Mouse (Mus musculus) neutrophil, adult 5-6 weeks (primary cell): ENCODE measurements around the gene Ubxn2a. TPM values are rescaled to one million over a fixed set of nuclear protein-coding genes. Genes with fewer than 3 reads are reported as not detected.

Experiments used
- ATAC-seq: fragments of 151-379, 151-347 bp; 2 replicates; pipeline ENCODE4 v1.8.0; 2017; ENCODE audit warnings: mild to moderate bottlenecking, moderate TSS enrichment; ENCODE audit not compliant: insufficient number of reproducible peaks, poor library complexity, low FRiP score, severe bottlenecking; ENCODE audit errors: extremely low read depth
- total RNA-seq: library from RNA; stranded (forward); fragments of 200-1000 nt; gene quantifications from 2 replicates; pipeline ENCODE4 v1.2.3, GENCODE M21; 2017

Gene Ubxn2a
- total RNA-seq, 1 experiment from 2014 or later: 47.3 TPM

DNA sequence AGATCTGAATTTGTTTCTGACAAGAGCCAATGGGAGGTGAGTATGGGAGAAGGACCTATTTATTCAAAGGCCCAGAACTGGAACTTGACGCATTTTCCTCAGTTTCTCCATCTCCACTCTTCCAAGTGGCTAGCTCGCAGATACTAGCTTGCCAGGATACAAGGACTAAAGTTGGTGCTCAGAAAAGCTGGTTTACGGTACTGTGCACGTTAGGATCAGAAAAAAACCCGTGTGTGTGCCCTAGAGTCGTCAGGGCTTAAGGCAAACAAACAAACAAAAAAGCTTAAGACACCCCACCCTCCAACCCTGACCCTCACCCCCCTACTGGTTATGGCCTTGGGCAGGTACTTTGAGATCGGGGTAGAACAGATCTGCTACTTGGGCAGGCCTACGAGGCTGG lies 65.0 kb downstream of the Ubxn2a start:
- no peak for ATAC-seq

DNA sequence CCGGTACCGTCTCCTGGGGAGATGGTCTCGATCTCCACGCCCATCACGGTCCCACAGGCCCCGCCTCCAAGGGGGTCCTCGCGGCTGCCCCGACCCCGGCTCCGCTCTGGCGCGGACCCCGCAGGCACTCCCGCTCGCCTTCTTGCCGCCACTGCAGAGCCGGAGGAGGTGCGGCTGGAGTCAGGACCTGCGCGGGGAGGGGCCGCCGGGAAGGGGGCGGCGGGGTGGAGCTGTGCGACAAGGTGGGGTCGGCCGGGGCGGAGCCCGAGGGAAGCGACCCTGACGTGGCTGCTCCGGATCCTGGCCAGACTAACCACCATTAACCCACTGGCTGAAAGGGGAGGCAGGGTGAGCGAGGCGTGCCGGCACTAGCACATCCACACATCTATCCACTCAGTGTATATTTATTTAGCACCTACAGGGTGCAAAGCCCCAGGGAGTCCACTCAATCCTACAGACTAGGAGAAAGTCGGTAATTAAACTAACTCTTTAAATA lies 66.1 kb downstream of the Ubxn2a start, which contains the start of gene Fkbp1b:
Fkbp1b (minus strand) TSS at position 200 of the 496 bp plus-strand sequence.
- ATAC-seq: no peak

DNA sequence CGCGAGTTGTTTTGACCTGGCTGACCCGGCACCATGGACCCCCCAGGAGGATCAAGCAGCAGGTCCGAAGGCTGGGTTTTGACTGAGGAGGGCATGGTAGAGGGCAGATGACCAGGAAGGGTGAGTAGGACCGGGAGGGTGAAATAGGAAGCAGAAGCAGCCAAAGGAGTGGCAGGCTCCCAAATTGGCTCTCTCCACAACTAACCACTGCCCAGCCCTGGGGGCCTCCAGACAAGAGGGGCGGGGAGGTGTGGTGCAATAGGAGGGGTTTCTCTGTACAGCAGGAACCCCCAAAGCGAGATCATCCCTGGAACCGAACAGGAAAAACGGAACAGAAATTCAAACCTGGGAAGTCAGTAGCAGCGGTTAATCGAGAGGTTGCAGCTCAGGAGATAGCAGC lies 66.8 kb downstream of the Ubxn2a start:
- ATAC-seq: no peak

DNA sequence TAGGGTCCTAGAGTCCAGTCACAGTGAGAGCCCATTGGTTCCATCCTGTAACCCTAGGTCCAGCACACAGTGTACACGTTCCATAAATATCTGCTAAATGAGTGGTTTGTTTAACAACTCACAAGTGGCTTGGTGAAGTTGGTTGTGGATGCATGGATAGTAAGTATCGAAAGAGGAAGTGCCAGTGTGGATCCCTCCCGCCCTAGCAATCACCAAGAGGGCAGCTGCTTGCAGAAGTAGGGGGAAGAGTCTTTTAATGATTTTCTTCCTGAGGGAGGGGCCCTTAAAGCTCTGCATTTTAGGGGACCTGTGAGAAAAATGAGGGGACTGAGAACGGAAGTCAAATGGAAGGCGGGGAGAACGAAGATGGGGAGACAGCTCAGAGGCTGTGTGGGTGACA lies 67.5 kb downstream of the Ubxn2a start:
- ATAC-seq: no peak

DNA sequence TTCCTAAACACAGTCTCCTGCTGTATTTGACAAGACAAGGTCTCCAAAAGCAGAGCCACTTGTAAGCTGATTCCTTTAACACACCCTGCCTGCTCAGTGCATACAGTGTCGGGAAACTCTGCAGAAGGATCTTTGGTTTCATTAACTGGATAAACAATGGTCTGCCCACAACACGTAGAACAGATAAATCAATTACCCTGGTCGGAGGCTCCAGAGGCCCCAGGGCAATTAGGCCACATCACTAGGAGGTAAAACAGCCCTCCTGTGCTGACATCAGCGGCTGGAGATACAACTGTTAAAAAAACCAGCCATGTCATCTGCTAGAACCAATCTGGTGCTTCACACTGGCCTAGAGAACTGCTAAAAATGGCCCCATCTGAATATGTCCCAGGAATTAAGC lies 70.5 kb downstream of the Ubxn2a start:
- no peak for ATAC-seq

Other genes starting within 250 kb of the Ubxn2a start
- 0.47 TPM in 1 of 2 replicates, not detected in the other for gene Fam228a, start 169.3 kb downstream of the Ubxn2a start, total RNA-seq
- gene Pfn4, start 138.7 kb downstream of the Ubxn2a start, total RNA-seq: not detected in 2 replicates
- 0.49 and 0.70 TPM in 2 replicates for gene Fam228b, start 138.4 kb downstream of the Ubxn2a start, total RNA-seq
- 71.2 and 81.2 TPM in 2 replicates for gene Sf3b6, start 90.2 kb downstream of the Ubxn2a start, total RNA-seq
- 0.70 and 2.1 TPM in 2 replicates for gene Fkbp1b, start 66.1 kb downstream of the Ubxn2a start, total RNA-seq
- gene Wdcp, start 64.4 kb downstream of the Ubxn2a start, total RNA-seq: 5.5 and 8.0 TPM in 2 replicates
- gene Mfsd2b, start 33.3 kb downstream of the Ubxn2a start, total RNA-seq: 4.9 and 5.0 TPM in 2 replicates
- gene Atad2b, start 9.6 kb upstream of the Ubxn2a start, total RNA-seq: 67.3 and 80.7 TPM in 2 replicates